ENCODE assay signal across 11 mouse cellular contexts in genomic region chr11:45629250-45629649, GRCm38 (mm10).
DNase-seq lines count a peak whose midpoint lies in the region; ATAC-seq and TF ChIP-seq lines count a peak whose summit lies in the region.
"Had no signal": no experiment of that assay in that cellular context is flagged by ENCODE, and none has a peak within 500 bp of the region (broad histone marks: within the 10 kb centered on the region; RNA-seq: fewer than 3 reads in every experiment).

No protein-coding gene starts in this region.

- ATAC-seq in liver, embryonic 14.5 days (ENCODE audit: insufficient read depth): no peak
- no peak for ATAC-seq in G1E (ENCODE audit: extremely low read depth, insufficient number of reproducible peaks, low FRiP score, poor library complexity, severe bottlenecking)
- no peak for ATAC-seq in lung, postnatal 0 days
- no peak for ATAC-seq in cerebellum, adult (ENCODE audit: insufficient number of reproducible peaks, low FRiP score, low TSS enrichment)

- H3K4me3 ChIP-seq in liver, embryonic 14.5 days (ENCODE audit: insufficient read depth in 1 of 2, low read depth in 2 of 2, low read length in 2 of 2): no peak overlapping the region
- H3K4me3 ChIP-seq in G1E (ENCODE audit: low read depth, low read length): no peak overlapping the region
- H3K4me3 ChIP-seq in lung, postnatal 0 days (ENCODE audit: low read depth, low read length): no peak overlapping the region
- H3K4me3 ChIP-seq: megakaryocyte, embryonic 14.5 days had no signal

- H3K4me1 ChIP-seq in liver, embryonic 14.5 days (replicated peaks; ENCODE audit: control insufficient read depth in 2 of 2, insufficient read depth in 2 of 2, low read length in 1 of 2): no peaks in the 10 kb centered on the region
- H3K4me1 ChIP-seq in G1E (ENCODE audit: insufficient read depth, low read depth, low read length): no peaks in the 10 kb centered on the region
- no peaks in the 10 kb centered on the region for H3K4me1 ChIP-seq in lung, postnatal 0 days (ENCODE audit: insufficient read depth, low read depth, low read length)

- peak; percentile 24 for DNase-seq in embryo, embryonic 10.5 days (ENCODE audit: low spot score)
- no peak for DNase-seq in embryo, embryonic 9.5 days (ENCODE audit: extremely low spot score)
- no peak for DNase-seq in liver, embryonic 14.5 days (ENCODE audit: low read depth in 3 of 3, low spot score in 3 of 3)
- no peak for DNase-seq in liver
- DNase-seq in G1E (ENCODE audit: low spot score): no peak
- no peak for DNase-seq in lung, postnatal 0 days (ENCODE audit: low spot score)
- no peak for DNase-seq in natural killer cell, adult 2 months (ENCODE audit: low spot score in 2 of 2)
- DNase-seq: gastrocnemius, postnatal 36 days had no signal

- H3K27me3 ChIP-seq in liver, embryonic 14.5 days (ENCODE audit: control insufficient read depth, insufficient read depth, low read length): no peaks in the 10 kb centered on the region
- H3K27me3 ChIP-seq in G1E (ENCODE audit: insufficient read depth, low read length): no peaks in the 10 kb centered on the region
- H3K27me3 ChIP-seq in lung, postnatal 0 days (replicated peaks; ENCODE audit: insufficient read depth, low read length): no peaks in the 10 kb centered on the region

- H3K36me3 ChIP-seq in liver, embryonic 14.5 days (replicated peaks; ENCODE audit: control insufficient read depth, insufficient read depth, low read depth): no peaks in the 10 kb centered on the region
- no peaks in the 10 kb centered on the region for H3K36me3 ChIP-seq in G1E (replicated peaks)
- no peaks in the 10 kb centered on the region for H3K36me3 ChIP-seq in lung, postnatal 0 days (ENCODE audit: insufficient read depth, low read length)

- no peaks in the 10 kb centered on the region for H3K9me3 ChIP-seq in liver, embryonic 14.5 days (ENCODE audit: control insufficient read depth, low read length)
- H3K9me3 ChIP-seq in G1E (replicated peaks): no peaks in the 10 kb centered on the region
- H3K9me3 ChIP-seq in lung, postnatal 0 days (ENCODE audit: low read length): no peaks in the 10 kb centered on the region

- no peak overlapping the region for H3K4me2 ChIP-seq in liver, embryonic 14.5 days (ENCODE audit: low read depth)
- H3K4me2 ChIP-seq in lung, postnatal 0 days (replicated peaks; ENCODE audit: low read depth, low read length): no peak overlapping the region
- H3K4me2 ChIP-seq: hindbrain, embryonic 14.5 days had no signal

- no peak overlapping the region for H3K9ac ChIP-seq in liver, embryonic 14.5 days (replicated peaks)
- no peak overlapping the region for H3K9ac ChIP-seq in lung, postnatal 0 days (replicated peaks; ENCODE audit: low read depth)
- H3K9ac ChIP-seq: hindbrain, embryonic 14.5 days had no signal

- H3K27ac ChIP-seq in liver, embryonic 14.5 days: no peak overlapping the region
- H3K27ac ChIP-seq in lung, postnatal 0 days (ENCODE audit: low read length): no peak overlapping the region
- H3K27ac ChIP-seq: hindbrain, embryonic 14.5 days had no signal

- WGBS in liver, embryonic 14.5 days (ENCODE audit: insufficient replicate concordance): 23% methylated on average over 1 of the region's 1 CpGs
- 13% methylated on average over 1 of the region's 1 CpGs for WGBS in lung, postnatal 0 days

- peak; percentile 51; the same call in 1 of the 2 replicates for TF ChIP-seq CTCF in liver, embryonic 14.5 days (IDR thresholded peaks at IDR 0.05; ENCODE audit: low read depth)
- peak; percentile 50 for TF ChIP-seq CTCF in G1E (IDR thresholded peaks at IDR 0.05; ENCODE audit: low read depth, low read length)
- TF ChIP-seq CTCF in lung, postnatal 0 days (IDR thresholded peaks at IDR 0.05): peak; percentile 59

- no peak for TF ChIP-seq EP300 in liver, embryonic 14.5 days (IDR thresholded peaks at IDR 0.05; ENCODE audit: low read depth)
- TF ChIP-seq EP300 in lung, postnatal 0 days (IDR thresholded peaks at IDR 0.05): no peak
